Mouse (Mus musculus): ENCODE measurements around the gene Cyp2j8.
"Not testable (repeated sequence)": the region's sequence is repeated elsewhere in the genome, so short reads cannot be mapped to it uniquely, and the experiment has no call there.

Cyp2j8 gene

DNA sequence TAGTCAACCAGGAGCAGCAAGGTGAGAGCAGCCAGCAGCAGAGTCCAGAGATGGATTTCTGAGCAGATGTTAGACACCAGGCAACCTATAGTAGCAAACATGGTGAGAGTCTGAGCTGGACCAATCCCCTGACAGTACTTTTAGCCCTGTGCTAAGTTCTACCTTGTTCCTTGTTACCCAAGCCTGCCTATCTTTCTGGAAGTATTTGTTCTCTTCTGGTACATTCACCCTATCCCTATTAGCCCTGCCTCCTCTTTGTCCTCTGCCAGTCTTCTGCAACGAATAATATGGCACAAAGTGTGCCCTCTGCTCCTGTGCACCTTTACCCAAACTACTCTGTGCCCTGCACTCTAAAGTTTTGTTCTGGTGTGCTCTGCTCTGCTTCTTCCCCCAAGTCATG, at the start of gene Cyp2j8:
Gene Cyp2j8 (minus strand): TSS at position 101 of the 400 bp plus-strand sequence.
- CTCF ChIA-PET = no interaction called here
- POLR2A ChIA-PET = no interaction called here

DNA sequence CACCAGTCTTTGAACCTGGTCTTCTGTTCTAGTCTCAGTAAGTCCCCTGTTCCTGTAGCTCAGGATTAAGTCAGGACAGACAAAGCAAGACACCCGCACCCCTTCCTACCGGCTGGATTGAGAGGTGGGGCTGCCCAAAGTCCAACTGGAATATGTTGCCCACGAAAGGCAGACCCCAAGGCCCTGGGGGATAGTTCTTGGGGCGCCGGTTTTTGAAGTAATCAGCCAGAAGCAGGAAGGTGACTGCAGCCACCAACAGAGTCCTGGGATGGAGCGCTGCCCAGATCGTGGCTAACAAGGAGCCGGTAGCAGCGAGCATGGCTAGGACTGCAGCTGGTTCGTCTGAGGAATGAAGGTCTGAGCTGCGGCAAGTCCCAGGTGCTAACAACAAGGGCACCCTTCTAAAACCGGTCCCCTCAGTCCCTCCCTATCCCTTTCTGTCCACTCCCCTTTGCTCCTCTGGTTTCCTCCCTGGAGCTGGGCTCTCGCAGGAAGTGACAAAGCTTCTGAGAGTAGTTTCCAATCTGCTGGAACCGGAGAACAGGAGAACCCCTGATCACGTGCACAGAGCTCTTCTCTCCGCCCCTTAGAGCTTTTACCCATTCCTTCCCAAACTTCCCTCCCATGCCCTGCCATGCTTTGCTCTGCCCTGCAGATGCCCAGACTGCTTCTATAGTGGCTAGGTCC, 46.1 kb upstream of the Cyp2j8 start, which contains the start of gene Cyp2j6:
Gene Cyp2j6 (minus strand): TSS at position 529 of the 687 bp plus-strand sequence.
- CTCF ChIA-PET = no interaction called here
- POLR2A ChIA-PET = no interaction called here

DNA sequence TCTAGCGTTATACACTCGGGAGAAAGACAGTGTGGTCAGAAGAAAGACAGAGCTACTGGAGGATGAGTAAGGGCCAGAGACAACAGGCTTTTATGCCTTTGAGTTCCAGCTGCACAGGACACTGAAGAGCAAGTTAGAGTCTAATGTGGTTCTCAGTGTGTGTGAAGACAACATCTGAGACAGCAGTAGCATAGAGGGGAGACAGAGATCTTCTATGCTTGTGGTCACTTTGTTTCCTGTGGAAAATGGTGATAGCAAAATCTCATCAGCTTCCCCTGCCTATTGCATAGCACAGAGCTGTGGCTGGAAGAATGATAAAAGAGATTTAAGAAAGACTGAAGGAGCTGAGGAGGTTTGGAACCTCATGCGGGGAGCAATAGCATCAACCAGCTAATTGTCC, 44.4 kb upstream of the Cyp2j8 start:
- ChIA-PET POLR2A (interaction anchor here in 1 of 4 experiments (0.7 kb wide), 1 partner anchor 34 kb away, joined by 3 read pairs; no protein-coding TSS in a partner anchor), CTCF (no interaction called here)

DNA sequence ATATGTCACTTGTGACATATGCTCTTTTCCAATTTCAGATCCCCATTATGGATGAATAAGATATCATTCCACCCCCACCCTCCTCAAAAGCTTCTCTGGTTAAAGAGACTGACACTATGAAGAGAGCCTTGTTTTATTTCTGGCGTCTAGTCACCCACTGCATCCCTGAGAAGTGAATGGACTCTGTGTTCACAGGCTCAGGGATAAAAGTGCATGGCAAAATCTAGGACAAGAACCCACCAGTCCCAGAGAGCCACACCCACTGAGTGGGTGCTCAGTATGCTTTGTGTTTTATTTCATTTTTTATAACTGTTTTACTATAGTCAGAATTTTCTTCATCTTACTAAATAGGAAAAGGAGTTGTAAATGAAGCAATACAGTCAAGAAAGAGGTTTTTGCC, 38.8 kb upstream of the Cyp2j8 start:
- POLR2A ChIA-PET = no interaction called here
- CTCF ChIA-PET = no interaction called here

DNA sequence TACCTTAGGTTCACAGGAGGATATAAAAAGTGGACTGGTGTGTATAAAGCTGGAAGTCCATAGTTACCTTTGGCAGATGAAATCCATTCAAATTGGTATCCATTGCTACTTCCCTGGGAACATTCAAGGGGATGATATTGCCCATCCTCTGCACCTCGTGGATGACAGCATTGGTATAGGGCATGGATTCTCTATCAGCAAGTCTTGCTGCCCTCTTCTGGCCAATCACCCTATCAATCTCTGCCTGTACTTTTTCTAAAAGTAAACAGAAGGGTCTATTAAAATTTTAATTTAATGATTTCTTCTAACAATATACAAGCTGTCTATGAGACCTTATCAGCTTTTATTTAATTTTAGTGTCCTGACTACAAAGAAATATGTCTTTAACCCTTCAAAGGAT, 18.6 kb upstream of the Cyp2j8 start:
- POLR2A ChIA-PET = no interaction called here
- CTCF ChIA-PET = no interaction called here

DNA sequence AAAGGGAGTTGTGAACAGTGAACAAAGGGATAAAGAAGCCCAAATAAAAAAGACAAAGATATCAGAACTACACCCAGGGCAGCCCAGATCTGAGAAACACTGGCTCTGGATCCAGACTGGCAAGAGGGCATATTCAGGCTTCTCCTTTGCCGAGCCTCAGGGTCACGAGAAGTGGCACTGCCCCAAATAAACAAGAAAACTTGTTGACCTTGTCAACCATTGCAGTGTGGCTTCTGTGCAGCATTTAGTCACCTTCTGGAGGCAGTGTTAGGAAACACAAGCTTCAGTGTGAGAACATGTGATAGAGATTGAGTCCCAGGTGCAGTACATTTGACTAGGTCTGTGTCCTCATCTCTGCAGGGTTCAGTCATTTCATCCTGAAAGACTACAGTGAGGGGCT, 15.1 kb upstream of the Cyp2j8 start:
- CTCF ChIA-PET = no interaction called here
- POLR2A ChIA-PET = no interaction called here

DNA sequence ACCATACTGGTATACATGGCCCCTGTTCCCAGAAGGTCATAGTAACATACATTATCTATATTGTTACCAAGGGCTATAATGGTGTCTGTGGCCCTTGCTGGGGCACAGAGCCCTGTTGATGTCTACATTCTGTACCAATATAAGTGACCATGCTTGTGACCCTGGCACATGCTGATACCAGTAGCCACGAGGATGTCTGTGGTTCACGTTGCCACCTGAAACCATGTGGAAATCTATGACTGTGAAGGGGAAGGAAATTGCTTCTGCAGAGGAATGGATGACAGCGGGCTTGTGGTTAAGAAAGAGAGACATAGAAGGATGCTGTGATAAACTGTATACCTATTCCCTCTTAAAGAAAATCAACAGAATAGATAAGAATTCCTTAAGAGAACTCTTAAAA, 2.9 kb upstream of the Cyp2j8 start:
- POLR2A ChIA-PET = no interaction called here
- CTCF ChIA-PET = no interaction called here

DNA sequence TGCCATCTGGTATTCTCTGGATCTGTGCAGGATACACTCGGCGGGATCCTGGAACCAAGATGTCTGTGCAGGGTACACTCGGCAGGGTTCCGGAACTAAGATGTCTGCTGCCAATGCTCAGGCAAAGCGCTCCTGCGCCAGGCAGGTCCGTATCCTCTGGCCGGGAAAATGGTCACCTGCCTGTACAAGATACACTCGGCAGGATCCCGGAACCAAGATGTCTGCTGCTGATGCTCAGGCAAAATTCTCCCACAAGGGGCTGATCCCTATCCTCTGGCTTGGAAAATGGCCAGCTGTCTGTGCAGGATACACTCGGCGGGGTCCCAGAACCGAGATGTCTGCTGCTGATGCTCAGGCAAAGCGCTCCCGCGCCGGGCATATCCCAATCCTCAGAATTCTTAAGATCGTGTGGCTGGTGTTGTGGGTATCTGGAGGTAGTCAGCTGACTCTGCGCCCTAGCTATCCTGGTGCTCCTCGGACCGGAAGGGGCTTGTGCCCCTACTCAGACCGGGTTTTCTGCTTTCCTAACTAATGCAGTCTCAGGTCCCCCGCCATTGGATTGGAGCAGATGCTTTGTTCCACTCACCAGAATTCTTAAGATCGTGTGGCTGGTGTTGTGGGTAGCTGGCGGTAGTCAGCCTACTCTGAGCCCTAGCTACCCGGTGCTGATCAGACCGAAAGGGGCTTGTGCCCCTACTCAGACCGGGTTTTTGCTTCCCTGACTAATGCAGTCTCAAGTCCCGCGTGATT, 43.7 kb downstream of the Cyp2j8 start:
- CTCF ChIA-PET, POLR2A ChIA-PET: not testable (repeated sequence)
